Mouse (Mus musculus) liver, embryonic 16.5 days (tissue): Measurements from ENCODE around the gene Sncb. TPM values are rescaled to one million over a fixed set of nuclear protein-coding genes. Genes with fewer than 3 reads are reported as not detected.

Source experiments
- ATAC-seq: fragments of 200-750 bp; cut with Nextera tagmentation; 2 replicates; pipeline ENCODE4 v1.8.0; 2017; ENCODE audit warnings: low read depth, mild to moderate bottlenecking, moderate number of reproducible peaks, moderate library complexity
- H3K27ac ChIP-seq: fragments of 300-500 bp; sonication (generic); 2 replicates; pipeline ENCODE4 v1.5.1; 2014; ENCODE audit warnings: mild to moderate bottlenecking, low read length
- H3K27me3 ChIP-seq: fragments of 300-500 bp; sonication (generic); 2 replicates; pipeline ENCODE4 v1.6.1; 2014; ENCODE audit warnings: low read depth, low read length, mixed read lengths; ENCODE audit not compliant: control insufficient read depth, insufficient read depth
- H3K36me3 ChIP-seq: fragments of 300-500 bp; sonication (generic); 2 replicates; pipeline ENCODE4 v1.6.1; 2014; ENCODE audit warnings: mild to moderate bottlenecking; ENCODE audit not compliant: control insufficient read depth, insufficient read depth
- H3K4me1 ChIP-seq: fragments of 300-500 bp; sonication (generic); 2 replicates; pipeline ENCODE4 v1.6.1; 2014; ENCODE audit warnings: low read depth, low read length, mixed read lengths; ENCODE audit not compliant: control insufficient read depth
- H3K4me2 ChIP-seq: fragments of 300-500 bp; sonication (generic); 2 replicates; pipeline ENCODE4 v1.6.1; 2014; ENCODE audit warnings: low read depth, low read length, mixed read lengths
- H3K4me3 ChIP-seq: fragments of 300-500 bp; sonication (generic); 2 replicates; pipeline ENCODE4 v1.5.1; 2014; ENCODE audit warnings: low read depth, mild to moderate bottlenecking, low read length
- H3K9ac ChIP-seq: fragments of 300-500 bp; sonication (generic); 2 replicates; pipeline ENCODE4 v1.6.1; 2014; ENCODE audit warnings: low read depth, low read length
- H3K9me3 ChIP-seq: fragments of 300-500 bp; sonication (generic); replicated peaks from 2 replicates; pipeline ENCODE4 v1.6.1; 2016; ENCODE audit warnings: low read length; ENCODE audit not compliant: control insufficient read depth
- WGBS: fragments of 180-500 bp; shearing (Covaris S2); extraction: QIAGEN DNeasy Blood & Tissue Kit; methylation state at CpG from one replicate; pipeline ENCODE4 v1.1.7; 2014; ENCODE audit not compliant: insufficient replicate concordance; 5-methylcytosine and 5-hydroxymethylcytosine counted together
- polyA plus RNA-seq: library from polyadenylated mRNA; unstranded; fragments of >200 nt; fragmentation: Nextera tagmentation; extraction: Ambion mirVana; gene quantifications from 2 replicates; pipeline ENCODE4 v1.2.1, GENCODE M21; 2015

Sncb gene
- polyA plus RNA-seq, 1 experiment from 2014 or later = not detected

GRCm38 (mm10) chr13:54754169-54755080 lies 12.0 kb downstream of the Sncb start:
- H3K4me3 ChIP-seq = no peak overlapping the region
- H3K9ac ChIP-seq = no peak overlapping the region
- no peaks in the 10 kb centered on the region for H3K36me3 ChIP-seq
- no peak overlapping the region for H3K4me2 ChIP-seq
- no peaks in the 10 kb centered on the region for H3K9me3 ChIP-seq
- peaks cover 3% of the 10 kb centered on the region for H3K4me1 ChIP-seq
- no peak overlapping the region for H3K27ac ChIP-seq
- WGBS = 32% methylated on average over 12 of the region's 12 CpGs
- ATAC-seq = no peak
- H3K27me3 ChIP-seq = peaks cover 39% of the 10 kb centered on the region

GRCm38 (mm10) chr13:54753733-54754132 lies 12.7 kb downstream of the Sncb start:
- no peak for ATAC-seq
- H3K9ac ChIP-seq = no peak overlapping the region
- WGBS = 48% methylated on average over 6 of the region's 6 CpGs
- no peaks in the 10 kb centered on the region for H3K36me3 ChIP-seq
- no peak overlapping the region for H3K4me3 ChIP-seq
- peaks cover 42% of the 10 kb centered on the region for H3K27me3 ChIP-seq
- H3K4me1 ChIP-seq = peaks cover 3% of the 10 kb centered on the region
- no peak overlapping the region for H3K4me2 ChIP-seq
- no peak overlapping the region for H3K27ac ChIP-seq
- H3K9me3 ChIP-seq = no peaks in the 10 kb centered on the region

GRCm38 (mm10) chr13:54752656-54753055 lies 13.7 kb downstream of the Sncb start:
- Histone ChIP-seq H3K36me3 (no peaks in the 10 kb centered on the region), H3K4me3 (no peak overlapping the region), H3K4me2 (no peak overlapping the region), H3K4me1 (no peaks in the 10 kb centered on the region; the same call in 1 of the 2 replicates), H3K27me3 (peaks cover 43% of the 10 kb centered on the region), H3K9ac (no peak overlapping the region), H3K27ac (no peak overlapping the region), H3K9me3 (no peaks in the 10 kb centered on the region)
- ATAC-seq = no peak
- 48% methylated on average over 10 of the region's 10 CpGs for whole genome bisulfite sequencing

- H3K4me2 ChIP-seq = no peak overlapping the region
- H3K4me1 ChIP-seq = no peaks in the 10 kb centered on the region; the same call in 1 of the 2 replicates
- no peak overlapping the region for H3K27ac ChIP-seq
- ATAC-seq = no peak
- no peaks in the 10 kb centered on the region for H3K36me3 ChIP-seq
- H3K27me3 ChIP-seq = peaks cover 47% of the 10 kb centered on the region
- no peak overlapping the region for H3K4me3 ChIP-seq
- no peaks in the 10 kb centered on the region for H3K9me3 ChIP-seq
- H3K9ac ChIP-seq = no peak overlapping the region
- under 1% methylated on average over 8 of the region's 8 CpGs for WGBS
Measured at GRCm38 (mm10) chr13:54750699-54751098, 15.7 kb downstream of the Sncb start.

- Histone ChIP-seq H3K4me2 (peak within 1 kb of the TSS; percentile 71), H3K27me3 (peaks cover 47% of the 10 kb centered on the region), H3K9ac (no peak within 1 kb of the TSS), H3K36me3 (no peaks in the 10 kb centered on the region), H3K9me3 (no peaks in the 10 kb centered on the region), H3K4me3 (peak within 1 kb of the TSS; percentile 49), H3K4me1 (no peaks in the 10 kb centered on the region; the same call in 1 of the 2 replicates), H3K27ac (no peak within 1 kb of the TSS)
- ATAC-seq = no peak
- 3% methylated on average over 27 of the region's 29 CpGs for WGBS
Measured at GRCm38 (mm10) chr13:54749864-54750411, 16.5 kb downstream of the Sncb start, which contains the start of gene Gprin1. Gene Gprin1, minus strand, starts transcription at chr13:54749874.

- no peak overlapping the region for H3K9ac ChIP-seq
- H3K4me3 ChIP-seq = peak overlapping the region; percentile 49
- peaks cover 47% of the 10 kb centered on the region for H3K27me3 ChIP-seq
- no peaks in the 10 kb centered on the region; the same call in 1 of the 2 replicates for H3K4me1 ChIP-seq
- no peaks in the 10 kb centered on the region for H3K9me3 ChIP-seq
- no peaks in the 10 kb centered on the region for H3K36me3 ChIP-seq
- peak; percentile 48 for ATAC-seq
- peak overlapping the region; percentile 71 for H3K4me2 ChIP-seq
- 5% methylated on average over 34 of the region's 100 CpGs for WGBS
- no peak overlapping the region for H3K27ac ChIP-seq
Measured at GRCm38 (mm10) chr13:54749061-54749863, 17.1 kb downstream of the Sncb start.

- no peaks in the 10 kb centered on the region; the same call in 1 of the 2 replicates for H3K4me1 ChIP-seq
- no peak overlapping the region for H3K9ac ChIP-seq
- no peak overlapping the region for H3K4me2 ChIP-seq
- H3K27ac ChIP-seq = no peak overlapping the region
- peaks cover 44% of the 10 kb centered on the region for H3K27me3 ChIP-seq
- H3K4me3 ChIP-seq = no peak overlapping the region
- 51% methylated on average over 10 of the region's 10 CpGs for WGBS
- no peaks in the 10 kb centered on the region for H3K36me3 ChIP-seq
- ATAC-seq = no peak
- no peaks in the 10 kb centered on the region for H3K9me3 ChIP-seq
Measured at GRCm38 (mm10) chr13:54748721-54749060, 17.7 kb downstream of the Sncb start.

GRCm38 (mm10) chr13:54748190-54748589 lies 18.2 kb downstream of the Sncb start:
- Histone ChIP-seq H3K9me3 (no peaks in the 10 kb centered on the region), H3K4me3 (no peak overlapping the region), H3K36me3 (no peaks in the 10 kb centered on the region), H3K9ac (no peak overlapping the region), H3K4me2 (no peak overlapping the region), H3K27me3 (peaks cover 44% of the 10 kb centered on the region), H3K27ac (no peak overlapping the region), H3K4me1 (no peaks in the 10 kb centered on the region; the same call in 1 of the 2 replicates)
- ATAC-seq = no peak
- 66% methylated on average over 8 of the region's 8 CpGs for WGBS
